Mouse (Mus musculus): ENCODE results near the gene Senp6. TPM values are rescaled to one million over a fixed set of nuclear protein-coding genes. Genes with fewer than 3 reads are reported as not detected.
"Not testable (repeated sequence)": the region's sequence is repeated elsewhere in the genome, so short reads cannot be mapped to it uniquely, and the experiment has no call there.

Senp6 gene
- total and polyA plus RNA-seq, 3 experiments: 29.7 to 114 (median 98.5) TPM

- no peak for DNase-seq
Observed at GRCm38 (mm10) chr9:80074949-80075348, 8.2 kb downstream of the Senp6 start.

GRCm38 (mm10) chr9:80080941-80081340 is 14.2 kb downstream of the Senp6 start:
- no peak for DNase-seq

GRCm38 (mm10) chr9:80084429-80085092 is 17.9 kb downstream of the Senp6 start:
- DNase-seq: no peak

- DNase-seq: no peak
Observed at GRCm38 (mm10) chr9:80085665-80086064, 19.0 kb downstream of the Senp6 start.

GRCm38 (mm10) chr9:80086272-80086966 is 19.7 kb downstream of the Senp6 start:
- DNase-seq: not testable (repeated sequence)

GRCm38 (mm10) chr9:80089409-80089808 is 22.7 kb downstream of the Senp6 start:
- DNase-seq: no peak

GRCm38 (mm10) chr9:80096325-80096724 is 29.6 kb downstream of the Senp6 start:
- DNase-seq: no peak

- DNase-seq: no peak
Observed at GRCm38 (mm10) chr9:80145992-80146587, 79.4 kb downstream of the Senp6 start.

GRCm38 (mm10) chr9:80149594-80149993 is 82.9 kb downstream of the Senp6 start:
- DNase-seq: no peak

GRCm38 (mm10) chr9:80155277-80155676 is 88.6 kb downstream of the Senp6 start:
- peak; percentile 48 for DNase-seq

GRCm38 (mm10) chr9:80156780-80157179 is 90.1 kb downstream of the Senp6 start:
- no peak for DNase-seq

GRCm38 (mm10) chr9:80157840-80158465 is 91.2 kb downstream of the Senp6 start:
- DNase-seq: no peak

GRCm38 (mm10) chr9:80158937-80159336 is 92.2 kb downstream of the Senp6 start:
- no peak for DNase-seq

- DNase-seq: no peak
Observed at GRCm38 (mm10) chr9:80161451-80161850, 94.7 kb downstream of the Senp6 start.

GRCm38 (mm10) chr9:80163126-80163723 is 96.5 kb downstream of the Senp6 start:
- no peak for DNase-seq

GRCm38 (mm10) chr9:80164191-80164590 is 97.5 kb downstream of the Senp6 start:
- no peak for DNase-seq

- DNase-seq: peak; percentile 97
Observed at GRCm38 (mm10) chr9:80164611-80165474, 98.1 kb downstream of the Senp6 start, which contains the start of gene Myo6. TSS of gene Myo6 (plus strand) at chr9:80165031.

GRCm38 (mm10) chr9:80165690-80166089 is 99.0 kb downstream of the Senp6 start:
- no peak for DNase-seq

GRCm38 (mm10) chr9:80166425-80166824 is 99.7 kb downstream of the Senp6 start:
- DNase-seq: no peak

GRCm38 (mm10) chr9:80167089-80167488 is 100.4 kb downstream of the Senp6 start:
- no peak for DNase-seq

GRCm38 (mm10) chr9:80169551-80169950 is 102.8 kb downstream of the Senp6 start:
- DNase-seq: no peak
